Mouse (Mus musculus) olfactory bulb, adult 2 months (tissue): Measurements from ENCODE around the gene Ccndbp1.

Experiments used
- CTCF ChIP-seq: fragments of 200-500 bp; IDR thresholded peaks from 2 replicates; pipeline ENCODE4 v1.5.1; 2012; ENCODE audit warnings: low read depth, mild to moderate bottlenecking, low read length, moderate library complexity; ENCODE audit not compliant: insufficient read depth
- POLR2A ChIP-seq: fragments of 200-500 bp; IDR thresholded peaks from 2 replicates; pipeline ENCODE4 v1.6.1; 2012; ENCODE audit warnings: mild to moderate bottlenecking, low read depth, low read length, moderate library complexity; ENCODE audit not compliant: insufficient read depth

DNA sequence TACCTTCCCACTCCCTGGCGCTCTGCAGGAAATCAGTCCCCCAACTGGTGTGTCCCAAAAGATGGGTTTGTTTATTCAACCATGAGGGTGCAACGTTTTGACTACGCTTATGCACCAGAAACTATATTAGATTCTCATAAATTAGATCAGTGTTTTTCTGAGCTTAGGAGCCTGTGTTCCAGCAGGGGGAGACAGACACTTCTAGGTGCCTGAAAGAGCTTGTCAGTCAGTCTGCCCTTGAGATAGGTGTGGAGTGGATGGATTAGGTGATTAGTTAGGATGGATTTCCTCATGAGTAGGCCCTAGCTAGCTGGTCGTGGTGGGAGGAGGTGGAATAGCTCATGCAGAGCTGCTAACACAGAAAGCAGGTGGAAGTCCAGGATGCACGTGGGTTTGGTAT is 32.9 kb downstream of the Ccndbp1 start:
- no peak for TF ChIP-seq POLR2A
- no peak for TF ChIP-seq CTCF
